Mouse (Mus musculus) heart, embryonic 12.5 days (tissue): ENCODE measurements around the gene Wfikkn2. TPM values are rescaled to one million over a fixed set of nuclear protein-coding genes. Genes with fewer than 3 reads are reported as not detected.

ENCODE experiments used
- polyA plus RNA-seq: library from polyadenylated mRNA; unstranded; fragments of >200 nt; fragmentation: Nextera tagmentation; extraction: Ambion mirVana; gene quantifications from 2 replicates; pipeline ENCODE4 v1.2.1, GENCODE M21; 2016

Wfikkn2 gene
- polyA plus RNA-seq, 1 experiment from 2014 or later: 2.5 TPM

Other genes with a start within 250 kb of the Wfikkn2 start
- 48.3 and 49.1 TPM in 2 replicates for gene Spag9, start 249.9 kb downstream of the Wfikkn2 start, polyA plus RNA-seq
- 34.9 and 35.2 TPM in 2 replicates for gene Tob1, start 34.6 kb downstream of the Wfikkn2 start, polyA plus RNA-seq
- gene Gm21885, start 35.9 kb upstream of the Wfikkn2 start, polyA plus RNA-seq: 0.35 TPM in 1 of 2 replicates, not detected in the other
- 82.0 and 84.6 TPM in 2 replicates for gene Luc7l3, start 76.0 kb upstream of the Wfikkn2 start, polyA plus RNA-seq
- 54.2 and 54.6 TPM in 2 replicates for gene Ankrd40, start 82.0 kb upstream of the Wfikkn2 start, polyA plus RNA-seq
- gene Abcc3, start 147.0 kb upstream of the Wfikkn2 start, polyA plus RNA-seq: 0.44 and 0.59 TPM in 2 replicates
- 1.9 and 2.7 TPM in 2 replicates for gene Cacna1g, start 228.2 kb upstream of the Wfikkn2 start, polyA plus RNA-seq
- not detected in 2 replicates for gene Spata20, start 240.2 kb upstream of the Wfikkn2 start, polyA plus RNA-seq